Mouse (Mus musculus) lung, postnatal 0 days (tissue): Measurements from ENCODE around the gene Cox5a. TPM values are rescaled to one million over a fixed set of nuclear protein-coding genes. Genes with fewer than 3 reads are reported as not detected.

ENCODE experiments used
- ATAC-seq: fragments of 200-750 bp; cut with Nextera tagmentation; 2 replicates; pipeline ENCODE4 v1.8.0; 2017; ENCODE audit warnings: moderate library complexity
- DNase-seq: peaks from one replicate; pipeline ENCODE4 v3.0.0-alpha.2; 2016; ENCODE audit warnings: low spot score
- H3K27ac ChIP-seq: fragments of 300-500 bp; sonication (generic); 2 replicates; pipeline ENCODE4 v1.5.1; 2014; ENCODE audit warnings: antibody characterized with exemption, mild to moderate bottlenecking, low read length, mixed read lengths
- H3K27me3 ChIP-seq: fragments of 300-500 bp; sonication (generic); replicated peaks from 2 replicates; pipeline ENCODE4 v1.6.1; 2014; ENCODE audit warnings: low read length, mixed read lengths; ENCODE audit not compliant: insufficient read depth
- H3K36me3 ChIP-seq: fragments of 300-500 bp; sonication (generic); 2 replicates; pipeline ENCODE4 v1.6.1; 2014; ENCODE audit warnings: low read length, mixed read lengths; ENCODE audit not compliant: insufficient read depth
- H3K4me1 ChIP-seq: fragments of 300-500 bp; sonication (generic); 2 replicates; pipeline ENCODE4 v1.6.1; 2014; ENCODE audit warnings: antibody characterized with exemption, low read depth, low read length, mixed read lengths; ENCODE audit not compliant: insufficient read depth
- H3K4me2 ChIP-seq: fragments of 300-500 bp; sonication (generic); replicated peaks from 2 replicates; pipeline ENCODE4 v1.6.1; 2014; ENCODE audit warnings: low read depth, mild to moderate bottlenecking, low read length, moderate library complexity, mixed read lengths
- H3K4me3 ChIP-seq: fragments of 300-500 bp; sonication (generic); 2 replicates; pipeline ENCODE4 v1.5.1; 2014; ENCODE audit warnings: low read depth, low read length
- H3K9ac ChIP-seq: fragments of 300-500 bp; sonication (generic); replicated peaks from 2 replicates; pipeline ENCODE4 v1.6.1; 2014; ENCODE audit warnings: low read depth, mild to moderate bottlenecking
- H3K9me3 ChIP-seq: fragments of 300-500 bp; sonication (generic); 2 replicates; pipeline ENCODE4 v1.6.1; 2016; ENCODE audit warnings: low read length, mixed read lengths
- CTCF ChIP-seq: IDR thresholded peaks from 2 replicates; pipeline ENCODE4 v1.5.1; 2016; ENCODE audit warnings: antibody characterized with exemption, mild to moderate bottlenecking
- EP300 ChIP-seq: IDR thresholded peaks from 2 replicates; pipeline ENCODE4 v1.6.1; 2016; ENCODE audit warnings: antibody characterized with exemption, mild to moderate bottlenecking, control low read depth
- WGBS: fragments of 180-500 bp; shearing (Covaris S2); extraction: QIAGEN DNeasy Blood & Tissue Kit; methylation state at CpG from one replicate; pipeline ENCODE4 v1.1.7; 2014; 5-methylcytosine and 5-hydroxymethylcytosine counted together
- polyA plus RNA-seq: library from polyadenylated mRNA; unstranded; fragments of >200 nt; fragmentation: Nextera tagmentation; extraction: Ambion mirVana; gene quantifications from 2 replicates; pipeline ENCODE4 v1.2.1, GENCODE M21; 2015

Gene Cox5a
- polyA plus RNA-seq, 1 experiment from 2014 or later: 448 TPM

DNA sequence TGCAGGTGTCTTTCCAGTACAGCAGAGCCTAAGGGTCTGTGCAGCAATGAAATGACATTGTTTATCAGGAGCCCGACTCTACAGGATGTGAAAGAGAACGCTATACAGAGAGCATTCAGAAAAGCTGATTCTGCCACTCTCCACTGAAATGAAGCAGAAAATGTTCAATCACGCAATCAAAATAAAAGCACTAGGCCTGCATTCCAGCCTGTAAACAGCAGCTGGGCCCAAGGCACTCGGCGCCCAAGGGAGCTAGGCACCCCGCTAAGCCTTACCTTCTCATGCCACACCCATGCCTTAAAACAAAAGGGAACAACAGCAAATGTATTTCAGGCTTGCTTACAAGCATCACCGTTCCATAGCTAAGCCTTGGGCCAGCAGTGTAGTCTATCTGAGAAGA is 22.5 kb upstream of the Cox5a start:
- peaks cover 33% of the 10 kb centered on the region for H3K27me3 ChIP-seq
- no peak for TF ChIP-seq EP300
- no peak for TF ChIP-seq CTCF
- H3K4me3 ChIP-seq: no peak overlapping the region
- no peak overlapping the region for H3K4me2 ChIP-seq
- H3K27ac ChIP-seq: no peak overlapping the region
- DNase-seq: no peak
- H3K36me3 ChIP-seq: no peaks in the 10 kb centered on the region
- H3K9me3 ChIP-seq: no peaks in the 10 kb centered on the region
- no peak overlapping the region for H3K9ac ChIP-seq
- 52% methylated on average over 7 of the region's 7 CpGs for WGBS
- H3K4me1 ChIP-seq: peaks cover 3% of the 10 kb centered on the region; the same call in 1 of the 2 replicates
- ATAC-seq: no peak

- Histone ChIP-seq H3K4me3 (no peak overlapping the region), H3K9ac (no peak overlapping the region), H3K27me3 (peaks cover 61% of the 10 kb centered on the region), H3K9me3 (no peaks in the 10 kb centered on the region), H3K4me1 (peaks cover 12% of the 10 kb centered on the region), H3K36me3 (no peaks in the 10 kb centered on the region), H3K27ac (no peak overlapping the region), H3K4me2 (no peak overlapping the region)
- DNase-seq: no peak
- no peak for TF ChIP-seq EP300
- TF ChIP-seq CTCF: no peak
- ATAC-seq: no peak
- 10% methylated on average over 13 of the region's 13 CpGs for WGBS
Observed at GRCm38 (mm10) chr9:57501452-57501851, 19.6 kb upstream of the Cox5a start.

DNA sequence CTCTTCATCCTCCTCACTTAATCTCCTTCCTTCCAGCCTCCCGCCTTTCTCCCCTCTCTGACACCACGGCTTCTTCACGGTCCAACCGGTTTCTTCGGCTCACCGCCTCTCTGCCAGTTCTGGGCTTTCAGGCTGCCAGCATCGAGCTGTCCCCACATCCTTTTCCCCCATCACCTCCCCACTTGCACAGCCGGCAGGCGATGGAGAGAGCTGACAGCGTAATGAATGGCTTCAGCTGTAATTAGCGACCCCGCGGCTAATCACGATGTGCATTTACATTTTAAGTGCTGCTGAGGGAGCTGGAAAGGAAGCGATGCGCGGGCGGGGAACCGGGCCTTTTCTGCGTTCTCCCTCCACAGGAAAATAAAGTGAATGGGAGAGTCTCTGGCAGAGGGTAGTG is 19.2 kb upstream of the Cox5a start:
- DNase-seq: no peak
- Histone ChIP-seq H3K4me1 (peaks cover 12% of the 10 kb centered on the region), H3K9me3 (no peaks in the 10 kb centered on the region), H3K27me3 (peaks cover 61% of the 10 kb centered on the region), H3K4me3 (no peak overlapping the region), H3K4me2 (no peak overlapping the region), H3K27ac (no peak overlapping the region), H3K36me3 (no peaks in the 10 kb centered on the region), H3K9ac (no peak overlapping the region)
- TF ChIP-seq EP300 (no peak), CTCF (no peak)
- 4% methylated on average over 20 of the region's 20 CpGs for WGBS
- ATAC-seq: no peak

- H3K9me3 ChIP-seq: no peaks in the 10 kb centered on the region
- TF ChIP-seq CTCF (no peak), EP300 (no peak)
- H3K4me1 ChIP-seq: peaks cover 12% of the 10 kb centered on the region
- H3K27me3 ChIP-seq: peaks cover 61% of the 10 kb centered on the region
- no peak overlapping the region for H3K9ac ChIP-seq
- H3K4me2 ChIP-seq: peak overlapping the region; percentile 63
- no peak overlapping the region for H3K27ac ChIP-seq
- peak overlapping the region; percentile 37 for H3K4me3 ChIP-seq
- ATAC-seq (no peak), DNase-seq (no peak)
- 6% methylated on average over 23 of the region's 23 CpGs for WGBS
- H3K36me3 ChIP-seq: no peaks in the 10 kb centered on the region
Observed at GRCm38 (mm10) chr9:57502911-57503621, 18.0 kb upstream of the Cox5a start.

DNA sequence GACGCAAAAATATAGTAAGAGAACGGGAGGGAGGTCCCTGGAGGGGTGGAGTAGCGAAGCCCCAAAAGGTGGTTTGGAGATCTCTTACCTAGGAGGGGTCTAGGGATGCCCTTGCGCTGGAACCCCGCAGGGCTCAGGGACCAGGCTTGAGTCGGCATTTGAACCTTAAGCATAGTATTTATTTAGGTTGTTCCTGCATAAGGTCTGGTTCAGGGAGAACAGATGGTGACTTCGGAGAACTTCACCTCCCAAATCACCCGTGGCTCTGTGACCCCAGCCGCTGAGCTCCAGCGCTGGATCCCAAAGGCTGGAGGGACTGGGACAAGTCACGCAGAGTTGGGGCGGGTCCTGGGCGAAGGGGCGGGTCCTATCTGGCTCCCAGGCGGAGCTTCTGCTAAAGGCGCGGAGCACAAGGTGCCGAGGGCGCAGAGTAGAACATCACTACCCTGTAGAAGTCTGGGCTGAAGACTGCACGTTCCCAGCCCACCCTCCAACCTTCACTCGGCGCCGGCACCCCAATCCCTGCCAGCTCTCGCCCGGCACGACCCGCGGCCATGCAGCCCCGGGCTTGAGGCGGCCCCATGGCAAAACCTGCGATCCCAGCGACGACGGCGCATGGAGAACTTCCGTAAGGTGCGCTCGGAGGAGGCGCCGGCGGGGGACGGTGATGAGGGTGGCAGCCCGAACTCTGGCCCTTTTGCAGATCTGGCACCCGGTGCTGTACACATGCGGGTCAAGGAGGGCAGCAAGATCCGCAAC is 17.3 kb upstream of the Cox5a start, which contains the start of gene Rpp25:
Rpp25 (plus strand) TSS at position 405 of the 759 bp plus-strand sequence.
- peak within 1 kb of the TSS; percentile 37 for H3K4me3 ChIP-seq
- H3K4me1 ChIP-seq: peaks cover 12% of the 10 kb centered on the region
- peak; percentile 66 for ATAC-seq
- H3K9ac ChIP-seq: no peak within 1 kb of the TSS
- peak within 1 kb of the TSS; percentile 63 for H3K4me2 ChIP-seq
- peaks cover 61% of the 10 kb centered on the region for H3K27me3 ChIP-seq
- no peak within 1 kb of the TSS for H3K27ac ChIP-seq
- WGBS: 1% methylated on average over 46 of the region's 46 CpGs
- H3K9me3 ChIP-seq: no peaks in the 10 kb centered on the region
- H3K36me3 ChIP-seq: no peaks in the 10 kb centered on the region
- no peak for DNase-seq
- no peak for TF ChIP-seq CTCF
- no peak for TF ChIP-seq EP300

- ATAC-seq (peak; percentile 80), DNase-seq (no peak)
- peak overlapping the region; percentile 37 for H3K4me3 ChIP-seq
- no peaks in the 10 kb centered on the region for H3K9me3 ChIP-seq
- peak overlapping the region; percentile 63 for H3K4me2 ChIP-seq
- no peaks in the 10 kb centered on the region for H3K36me3 ChIP-seq
- no peak overlapping the region for H3K27ac ChIP-seq
- H3K27me3 ChIP-seq: peaks cover 61% of the 10 kb centered on the region
- H3K4me1 ChIP-seq: peaks cover 12% of the 10 kb centered on the region
- peak; percentile 61 for TF ChIP-seq CTCF
- TF ChIP-seq EP300: no peak
- WGBS: under 1% methylated on average over 34 of the region's 34 CpGs
- H3K9ac ChIP-seq: no peak overlapping the region
Observed at GRCm38 (mm10) chr9:57504381-57504700, 16.7 kb upstream of the Cox5a start.
